12 mouse cellular contexts compared by ENCODE assay signal in genomic region chr16:43080403-43080802, GRCm38 (mm10).
DNase-seq lines count a peak whose midpoint lies in the region; ATAC-seq and TF ChIP-seq lines count a peak whose summit lies in the region.
"Had no signal": no experiment of that assay in that cellular context is flagged by ENCODE, and none has a peak within 500 bp of the region (broad histone marks: within the 10 kb centered on the region; RNA-seq: fewer than 3 reads in every experiment).

No protein-coding gene starts in this region.

- no peaks in the 10 kb centered on the region for H3K36me3 ChIP-seq in forebrain, postnatal 0 days (ENCODE audit: insufficient read depth)
- H3K36me3 ChIP-seq: heart, embryonic 13.5 days had no signal

- no peaks in the 10 kb centered on the region for H3K27me3 ChIP-seq in forebrain, postnatal 0 days (ENCODE audit: insufficient read depth, low read length)
- H3K27me3 ChIP-seq: heart, embryonic 13.5 days had no signal

- H3K4me2 ChIP-seq in forebrain, postnatal 0 days (ENCODE audit: low read depth): no peak overlapping the region
- H3K4me2 ChIP-seq: heart, embryonic 13.5 days had no signal

- intact Hi-C loops in heart, postnatal 14 days (cut with DNase I): no loop called here

- no peak overlapping the region for H3K27ac ChIP-seq in forebrain, postnatal 0 days (ENCODE audit: low read depth, low read length)
- H3K27ac ChIP-seq: heart, embryonic 13.5 days; liver, embryonic 14.5 days had no signal

- H3K4me1 ChIP-seq in forebrain, postnatal 0 days (ENCODE audit: insufficient read depth): 0 out of 2 replicates have a peak, but pooled peaks cover 7% of the 10 kb centered on the region
- H3K4me1 ChIP-seq: heart, embryonic 13.5 days had no signal

- H3K4me3 ChIP-seq in forebrain, postnatal 0 days (ENCODE audit: low read depth, low read length): no peak overlapping the region
- H3K4me3 ChIP-seq: erythroblast, embryonic 14.5 days; heart, embryonic 13.5 days had no signal

- DNase-seq in heart, adult 9 months (ENCODE audit: low spot score in 2 of 2): peak; percentile 17 to 27
- DNase-seq in heart, postnatal 14 days: no peak
- DNase-seq in Muller cell, postnatal 12 days (ENCODE audit: inconsistent ontology term): peak; percentile 53
- DNase-seq in brain, embryonic 18.5 days (ENCODE audit: low read depth, low spot score): peak; percentile 16
- peak; percentile 60 for DNase-seq in forebrain, postnatal 0 days
- no peak for DNase-seq in T-cell, adult 2 months (ENCODE audit: low spot score)
- no peak for DNase-seq in adrenal gland, adult 8-10 months
- DNase-seq in frontal cortex, adult 2 months (ENCODE audit: extremely low spot score in 1 of 2, low spot score in 1 of 2): no peak
- DNase-seq: thymus, adult 18-20 months had no signal

- H3K9me3 ChIP-seq in forebrain, postnatal 0 days (ENCODE audit: low read length): no peaks in the 10 kb centered on the region
- H3K9me3 ChIP-seq: heart, embryonic 13.5 days had no signal

- no peak overlapping the region for H3K9ac ChIP-seq in forebrain, postnatal 0 days
- H3K9ac ChIP-seq: heart, embryonic 13.5 days; liver, embryonic 14.5 days had no signal

- WGBS in forebrain, postnatal 0 days: 36% methylated on average over 2 of the region's 2 CpGs

- ATAC-seq in forebrain, postnatal 0 days: peak; percentile 58

- TF ChIP-seq CTCF in forebrain, postnatal 0 days (IDR thresholded peaks at IDR 0.05; ENCODE audit: low read depth): no peak

Comparison
In these comparisons a context has a peak if more than half of its experiments do, and no peak if none do; other contexts are left out.
1. DNase-seq: peak in heart, adult 9 months (2 of 2), Muller cell, postnatal 12 days (single experiment), brain, embryonic 18.5 days (single experiment) and forebrain, postnatal 0 days (single experiment); none in heart, postnatal 14 days (0 of 2), T-cell, adult 2 months (single experiment), adrenal gland, adult 8-10 months (single experiment) and frontal cortex, adult 2 months (0 of 2).